ENCODE assay signal across 8 mouse cellular contexts in genomic region chr3:90465081-90465685, GRCm38 (mm10). TPM values are rescaled to one million over a fixed set of nuclear protein-coding genes. Genes with fewer than 3 reads are reported as not detected.
DNase-seq lines count a peak whose midpoint lies in the region; ATAC-seq and TF ChIP-seq lines count a peak whose summit lies in the region.

No protein-coding gene starts in this region.

- H3K9me3 ChIP-seq in ES-E14 (ENCODE audit: control insufficient read depth, insufficient read depth, low read depth, low read length): no peaks in the 10 kb centered on the region
- H3K9me3 ChIP-seq in forebrain, embryonic 11.5 days (ENCODE audit: control insufficient read depth, low read length): no peaks in the 10 kb centered on the region
- no peaks in the 10 kb centered on the region for H3K9me3 ChIP-seq in lung, embryonic 14.5 days (ENCODE audit: low read depth, low read length)

- H3K27me3 ChIP-seq in forebrain, embryonic 11.5 days (ENCODE audit: control insufficient read depth, insufficient read depth, low read length): peaks cover 39% of the 10 kb centered on the region
- H3K27me3 ChIP-seq in lung, embryonic 14.5 days (ENCODE audit: insufficient read depth, low read length): peaks cover 32% of the 10 kb centered on the region

- peak overlapping the region; percentile 76 for H3K9ac ChIP-seq in ES-E14 (ENCODE audit: insufficient read depth, low read depth, low read length, poor library complexity, severe bottlenecking)
- peak overlapping the region; percentile 29 for H3K9ac ChIP-seq in forebrain, embryonic 11.5 days (ENCODE audit: low read length)
- H3K9ac ChIP-seq in lung, embryonic 14.5 days: peak overlapping the region; percentile 62

- peak; percentile 32 for ATAC-seq in forebrain, embryonic 11.5 days (replicated peaks; ENCODE audit: low FRiP score)
- peak; percentile 14 for ATAC-seq in inflammation-experienced regulatory T-cells, adult 6 months
- ATAC-seq in lung, embryonic 14.5 days (ENCODE audit: insufficient read depth): peak; percentile 31
- peak; percentile 15; the same call in 1 of the 2 replicates for ATAC-seq in neutrophil, adult 5-6 weeks (ENCODE audit: extremely low read depth, insufficient number of reproducible peaks, low FRiP score, poor library complexity, severe bottlenecking)

- H3K4me2 ChIP-seq in forebrain, embryonic 11.5 days (ENCODE audit: low read depth, low read length, severe bottlenecking): peak overlapping the region; percentile 77
- peak overlapping the region; percentile 93 for H3K4me2 ChIP-seq in lung, embryonic 14.5 days

- H3K4me3 ChIP-seq in ES-E14 (ENCODE audit: insufficient read depth in 1 of 2, low read depth in 1 of 2, low read length in 2 of 2, poor library complexity in 1 of 2, severe bottlenecking in 1 of 2): peak overlapping the region; percentile 73 to 75
- H3K4me3 ChIP-seq in forebrain, embryonic 11.5 days (ENCODE audit: low read depth, low read length): peak overlapping the region; percentile 41
- peak overlapping the region; percentile 57 for H3K4me3 ChIP-seq in lung, embryonic 14.5 days (ENCODE audit: low read depth, low read length)

- WGBS in forebrain, embryonic 11.5 days: 2% methylated on average over 75 of the region's 75 CpGs
- WGBS in lung, embryonic 14.5 days: under 1% methylated on average over 75 of the region's 75 CpGs

- no peak for TF ChIP-seq CTCF in lung, embryonic 14.5 days (IDR thresholded peaks at IDR 0.05; ENCODE audit: low read depth)

- DNase-seq in adrenal gland, adult (ENCODE audit: inconsistent age in 2 of 2, low spot score in 1 of 2): peak; percentile 62 to 84
- DNase-seq in adrenal gland, adult 8-10 months: no peak
- no peak for DNase-seq in ES-E14 (ENCODE audit: low read depth, low spot score)
- peak; percentile 70 for DNase-seq in forebrain, embryonic 11.5 days (ENCODE audit: low spot score)
- peak; percentile 47 for DNase-seq in lung, embryonic 14.5 days
- DNase-seq in adipocyte (ENCODE audit: low spot score): no peak

- in situ Hi-C loops in ES-E14 (cut with MboI; ENCODE audit: low sequenced_read_pairs in 2 of 2, unreplicated experiment in 2 of 2): loop anchor here in 1 of 2 experiments (5.0 kb wide), 1 partner anchor 48 kb away; no protein-coding TSS in a partner anchor

- no peaks in the 10 kb centered on the region; the same call in 1 of the 2 replicates for H3K36me3 ChIP-seq in ES-E14 (ENCODE audit: control insufficient read depth, insufficient read depth, low read length, poor library complexity, severe bottlenecking)
- H3K36me3 ChIP-seq in forebrain, embryonic 11.5 days (ENCODE audit: control insufficient read depth, insufficient read depth, low read length): no peaks in the 10 kb centered on the region
- no peaks in the 10 kb centered on the region for H3K36me3 ChIP-seq in lung, embryonic 14.5 days (ENCODE audit: insufficient read depth)

- no peaks in the 10 kb centered on the region; a peak in 1 of 4 replicates for H3K4me1 ChIP-seq in ES-E14 (ENCODE audit: control insufficient read depth in 2 of 2, insufficient read depth in 2 of 2, low read length in 2 of 2, poor library complexity in 1 of 2)
- H3K4me1 ChIP-seq in forebrain, embryonic 11.5 days (replicated peaks; ENCODE audit: control insufficient read depth, insufficient read depth, low read length): peaks cover 9% of the 10 kb centered on the region; the same call in 1 of the 2 replicates
- H3K4me1 ChIP-seq in lung, embryonic 14.5 days (ENCODE audit: insufficient read depth): peaks cover 4% of the 10 kb centered on the region; the same call in 1 of the 2 replicates

- H3K27ac ChIP-seq in ES-E14 (ENCODE audit: insufficient read depth, low read depth, low read length, poor library complexity, severe bottlenecking): no peak overlapping the region
- H3K27ac ChIP-seq in forebrain, embryonic 11.5 days (ENCODE audit: low read depth, low read length): no peak overlapping the region
- H3K27ac ChIP-seq in lung, embryonic 14.5 days (ENCODE audit: low read depth): no peak overlapping the region; the same call in 1 of the 2 replicates

TF ChIP-seq in ES-E14, 5 proteins besides CTCF, POLR2A, EP300 and RAD21:
- TF ChIP-seq ZC3H11A (IDR thresholded peaks at IDR 0.05; ENCODE audit: borderline replicate concordance, low read depth, low read length): no peak
- no peak for TF ChIP-seq CHD2 (IDR thresholded peaks at IDR 0.05; ENCODE audit: low read depth, low read length)
- no peak for TF ChIP-seq ZNF384 (IDR thresholded peaks at IDR 0.05; ENCODE audit: low read depth, low read length)
- no peak for TF ChIP-seq MAFK (IDR thresholded peaks at IDR 0.05; ENCODE audit: insufficient read depth, low read depth, low read length)
- no peak for TF ChIP-seq HCFC1 (IDR thresholded peaks at IDR 0.05; ENCODE audit: borderline replicate concordance, insufficient read depth, low read length)

RNA-seq across cellular contexts. Expression of gene Npr1, which starts 0.5 kb away (rescaled TPM):
- 100 to 1,000 TPM; 316 to 460 (median 368) TPM for total RNA-seq in adrenal gland, adult 8-10 months (2022)
- total RNA-seq in ES-E14 (2012; rRNA removed): 16.4 and 21.6 TPM in 2 replicates
- polyA plus RNA-seq in forebrain, embryonic 11.5 days (2014; fragmentation: Nextera tagmentation; extraction: Ambion mirVana): 2.0 and 2.8 TPM in 2 replicates
- polyA plus RNA-seq in inflammation-experienced regulatory T-cells, adult 6 months (2017; shearing (Covaris generic)): not detected
- polyA plus RNA-seq in lung, embryonic 14.5 days (2014; fragmentation: Nextera tagmentation; extraction: Ambion mirVana): 17.8 and 19.3 TPM in 2 replicates
- total RNA-seq in neutrophil, adult 5-6 weeks (2017): 0.12 TPM in 1 of 2 replicates, not detected in the other

RNA-seq across cellular contexts. Expression of gene Ilf2, which starts 10.7 kb away (rescaled TPM):
- 10 to 100 TPM; 58.9 to 75.2 (median 67.3) TPM for total RNA-seq in adrenal gland, adult 8-10 months (2022)
- 153 and 165 TPM in 2 replicates for total RNA-seq in ES-E14 (2012; rRNA removed)
- polyA plus RNA-seq in forebrain, embryonic 11.5 days (2014; fragmentation: Nextera tagmentation; extraction: Ambion mirVana): 365 and 366 TPM in 2 replicates
- polyA plus RNA-seq in inflammation-experienced regulatory T-cells, adult 6 months (2017; shearing (Covaris generic)): 100 to 1,000 TPM; 107 to 118 (median 118) TPM
- polyA plus RNA-seq in lung, embryonic 14.5 days (2014; fragmentation: Nextera tagmentation; extraction: Ambion mirVana): 232 and 240 TPM in 2 replicates
- 64.5 and 67.2 TPM in 2 replicates for total RNA-seq in neutrophil, adult 5-6 weeks (2017)

RNA-seq across cellular contexts. Expression of gene Snapin, which starts 25.6 kb away (rescaled TPM):
- 100 to 1,000 TPM in 1 of 4 experiments, 10 to 100 TPM in 3; 73.3 to 105 (median 83.4) TPM for total RNA-seq in adrenal gland, adult 8-10 months (2022)
- 24.7 and 33.6 TPM in 2 replicates for total RNA-seq in ES-E14 (2012; rRNA removed)
- 66.3 and 68.3 TPM in 2 replicates for polyA plus RNA-seq in forebrain, embryonic 11.5 days (2014; fragmentation: Nextera tagmentation; extraction: Ambion mirVana)
- 10 to 100 TPM; 53.6 to 73.0 (median 71.1) TPM for polyA plus RNA-seq in inflammation-experienced regulatory T-cells, adult 6 months (2017; shearing (Covaris generic))
- 68.0 and 74.7 TPM in 2 replicates for polyA plus RNA-seq in lung, embryonic 14.5 days (2014; fragmentation: Nextera tagmentation; extraction: Ambion mirVana)
- total RNA-seq in neutrophil, adult 5-6 weeks (2017): 41.6 and 45.4 TPM in 2 replicates

RNA-seq across cellular contexts. Expression of gene Ints3, which starts 31.8 kb away (rescaled TPM):
- 100 to 1,000 TPM; 107 to 119 (median 110) TPM for total RNA-seq in adrenal gland, adult 8-10 months (2022)
- total RNA-seq in ES-E14 (2012; rRNA removed): 62.7 and 72.4 TPM in 2 replicates
- polyA plus RNA-seq in forebrain, embryonic 11.5 days (2014; fragmentation: Nextera tagmentation; extraction: Ambion mirVana): 50.5 and 55.3 TPM in 2 replicates
- polyA plus RNA-seq in inflammation-experienced regulatory T-cells, adult 6 months (2017; shearing (Covaris generic)): 10 to 100 TPM; 15.6 to 18.0 (median 17.6) TPM
- 38.5 and 40.5 TPM in 2 replicates for polyA plus RNA-seq in lung, embryonic 14.5 days (2014; fragmentation: Nextera tagmentation; extraction: Ambion mirVana)
- 17.3 and 23.2 TPM in 2 replicates for total RNA-seq in neutrophil, adult 5-6 weeks (2017)

RNA-seq across cellular contexts. Expression of gene Chtop, which starts 44.1 kb away (rescaled TPM):
- total RNA-seq in adrenal gland, adult 8-10 months (2022): 100 to 1,000 TPM; 114 to 130 (median 125) TPM
- total RNA-seq in ES-E14 (2012; rRNA removed): 84.0 and 110 TPM in 2 replicates
- polyA plus RNA-seq in forebrain, embryonic 11.5 days (2014; fragmentation: Nextera tagmentation; extraction: Ambion mirVana): 142 and 151 TPM in 2 replicates
- 10 to 100 TPM; 49.4 to 62.9 (median 62.1) TPM for polyA plus RNA-seq in inflammation-experienced regulatory T-cells, adult 6 months (2017; shearing (Covaris generic))
- polyA plus RNA-seq in lung, embryonic 14.5 days (2014; fragmentation: Nextera tagmentation; extraction: Ambion mirVana): 103 and 109 TPM in 2 replicates
- 101 and 106 TPM in 2 replicates for total RNA-seq in neutrophil, adult 5-6 weeks (2017)

Comparison
In these comparisons a context has a peak if more than half of its experiments do, and no peak if none do; other contexts are left out.
1. DNase-seq: peak in adrenal gland, adult (2 of 2), forebrain, embryonic 11.5 days (single experiment) and lung, embryonic 14.5 days (single experiment); none in adrenal gland, adult 8-10 months (single experiment), ES-E14 (single experiment) and adipocyte (single experiment).
2. RNA of gene Npr1, which starts 0.5 kb away (total RNA-seq): 316 to 460 TPM in adrenal gland, adult 8-10 months; 16.4 to 21.6 TPM in ES-E14 and 0.12 TPM in neutrophil, adult 5-6 weeks; every median in the first group is over 10 times any median in the second.
3. Peak in every context shown above with its lines, with median percentiles within 50 percentile points of each other: H3K4me3 ChIP-seq, H3K9ac ChIP-seq and ATAC-seq.